Mouse (Mus musculus) lung, postnatal 0 days (tissue): ENCODE measurements around the gene Nphs1. TPM values are rescaled to one million over a fixed set of nuclear protein-coding genes. Genes with fewer than 3 reads are reported as not detected.

Source experiments
- ATAC-seq: fragments of 200-750 bp; cut with Nextera tagmentation; 2 replicates; pipeline ENCODE4 v1.8.0; 2017; ENCODE audit warnings: moderate library complexity
- DNase-seq: peaks from one replicate; pipeline ENCODE4 v3.0.0-alpha.2; 2016; ENCODE audit warnings: low spot score
- H3K27ac ChIP-seq: fragments of 300-500 bp; sonication (generic); 2 replicates; pipeline ENCODE4 v1.5.1; 2014; ENCODE audit warnings: antibody characterized with exemption, mild to moderate bottlenecking, low read length, mixed read lengths
- H3K27me3 ChIP-seq: fragments of 300-500 bp; sonication (generic); replicated peaks from 2 replicates; pipeline ENCODE4 v1.6.1; 2014; ENCODE audit warnings: low read length, mixed read lengths; ENCODE audit not compliant: insufficient read depth
- H3K36me3 ChIP-seq: fragments of 300-500 bp; sonication (generic); 2 replicates; pipeline ENCODE4 v1.6.1; 2014; ENCODE audit warnings: low read length, mixed read lengths; ENCODE audit not compliant: insufficient read depth
- H3K4me1 ChIP-seq: fragments of 300-500 bp; sonication (generic); 2 replicates; pipeline ENCODE4 v1.6.1; 2014; ENCODE audit warnings: antibody characterized with exemption, low read depth, low read length, mixed read lengths; ENCODE audit not compliant: insufficient read depth
- H3K4me2 ChIP-seq: fragments of 300-500 bp; sonication (generic); replicated peaks from 2 replicates; pipeline ENCODE4 v1.6.1; 2014; ENCODE audit warnings: low read depth, mild to moderate bottlenecking, low read length, moderate library complexity, mixed read lengths
- H3K4me3 ChIP-seq: fragments of 300-500 bp; sonication (generic); 2 replicates; pipeline ENCODE4 v1.5.1; 2014; ENCODE audit warnings: low read depth, low read length
- H3K9ac ChIP-seq: fragments of 300-500 bp; sonication (generic); replicated peaks from 2 replicates; pipeline ENCODE4 v1.6.1; 2014; ENCODE audit warnings: low read depth, mild to moderate bottlenecking
- H3K9me3 ChIP-seq: fragments of 300-500 bp; sonication (generic); 2 replicates; pipeline ENCODE4 v1.6.1; 2016; ENCODE audit warnings: low read length, mixed read lengths
- CTCF ChIP-seq: IDR thresholded peaks from 2 replicates; pipeline ENCODE4 v1.5.1; 2016; ENCODE audit warnings: antibody characterized with exemption, mild to moderate bottlenecking
- EP300 ChIP-seq: IDR thresholded peaks from 2 replicates; pipeline ENCODE4 v1.6.1; 2016; ENCODE audit warnings: antibody characterized with exemption, mild to moderate bottlenecking, control low read depth
- WGBS: fragments of 180-500 bp; shearing (Covaris S2); extraction: QIAGEN DNeasy Blood & Tissue Kit; methylation state at CpG from one replicate; pipeline ENCODE4 v1.1.7; 2014; 5-methylcytosine and 5-hydroxymethylcytosine counted together
- polyA plus RNA-seq: library from polyadenylated mRNA; unstranded; fragments of >200 nt; fragmentation: Nextera tagmentation; extraction: Ambion mirVana; gene quantifications from 2 replicates; pipeline ENCODE4 v1.2.1, GENCODE M21; 2015

Nphs1 gene
- polyA plus RNA-seq, 1 experiment from 2014 or later = 0.12 TPM

DNA sequence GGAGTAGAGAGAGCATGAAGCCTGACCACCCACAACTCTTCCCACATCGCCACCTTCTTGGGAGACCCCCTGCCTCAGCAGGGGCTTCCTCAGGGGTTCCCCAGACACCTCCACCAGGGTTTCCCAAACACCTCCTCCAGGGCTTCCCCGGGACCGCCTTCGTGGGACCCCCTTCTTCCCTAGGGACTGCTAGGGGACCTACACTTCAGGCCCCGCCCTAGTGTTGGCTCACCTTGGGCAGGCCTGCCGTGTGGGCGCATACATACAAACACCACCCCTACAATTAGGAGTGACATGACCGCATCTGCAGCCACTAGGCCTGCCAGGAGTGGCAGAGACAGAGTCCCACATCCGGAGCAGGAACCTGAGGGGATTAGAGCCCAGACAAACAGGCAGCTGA, 40.3 kb upstream of the Nphs1 start:
- no peak overlapping the region for H3K4me2 ChIP-seq
- 62% methylated on average over 9 of the region's 9 CpGs for WGBS
- H3K9me3 ChIP-seq = no peaks in the 10 kb centered on the region
- no peaks in the 10 kb centered on the region for H3K27me3 ChIP-seq
- TF ChIP-seq EP300 (no peak), CTCF (no peak)
- H3K27ac ChIP-seq = no peak overlapping the region
- no peaks in the 10 kb centered on the region for H3K36me3 ChIP-seq
- no peak overlapping the region for H3K4me3 ChIP-seq
- DNase-seq (no peak), ATAC-seq (no peak)
- H3K4me1 ChIP-seq = no peaks in the 10 kb centered on the region
- H3K9ac ChIP-seq = no peak overlapping the region

- Histone ChIP-seq H3K4me3 (no peak within 1 kb of the TSS), H3K9ac (no peak within 1 kb of the TSS), H3K9me3 (no peaks in the 10 kb centered on the region), H3K4me2 (0 out of 2 replicates have a peak within 1 kb of the TSS, but pooled peaks have one; percentile 5), H3K36me3 (no peaks in the 10 kb centered on the region), H3K27me3 (no peaks in the 10 kb centered on the region), H3K4me1 (no peaks in the 10 kb centered on the region), H3K27ac (peak within 1 kb of the TSS; percentile 40; the same call in 1 of the 2 replicates)
- no peak for TF ChIP-seq EP300
- no peak for TF ChIP-seq CTCF
- WGBS = 44% methylated on average over 10 of the region's 10 CpGs
- DNase-seq (peak; percentile 37), ATAC-seq (peak; percentile 24; the same call in 1 of the 2 replicates)
Measured at GRCm38 (mm10) chr7:30419561-30420499, 38.3 kb upstream of the Nphs1 start, which contains the start of gene Hcst. TSS of gene Hcst (minus strand) at chr7:30419854.

- no peaks in the 10 kb centered on the region for H3K36me3 ChIP-seq
- H3K4me2 ChIP-seq = no peak overlapping the region
- H3K4me1 ChIP-seq = no peaks in the 10 kb centered on the region
- H3K4me3 ChIP-seq = no peak overlapping the region
- H3K27ac ChIP-seq = no peak overlapping the region
- TF ChIP-seq CTCF = no peak
- no peak for TF ChIP-seq EP300
- DNase-seq = no peak
- no peaks in the 10 kb centered on the region for H3K9me3 ChIP-seq
- 75% methylated on average over 3 of the region's 3 CpGs for WGBS
- no peak overlapping the region for H3K9ac ChIP-seq
- ATAC-seq = no peak
- no peaks in the 10 kb centered on the region for H3K27me3 ChIP-seq
Measured at GRCm38 (mm10) chr7:30420673-30421072, 37.4 kb upstream of the Nphs1 start.

DNA sequence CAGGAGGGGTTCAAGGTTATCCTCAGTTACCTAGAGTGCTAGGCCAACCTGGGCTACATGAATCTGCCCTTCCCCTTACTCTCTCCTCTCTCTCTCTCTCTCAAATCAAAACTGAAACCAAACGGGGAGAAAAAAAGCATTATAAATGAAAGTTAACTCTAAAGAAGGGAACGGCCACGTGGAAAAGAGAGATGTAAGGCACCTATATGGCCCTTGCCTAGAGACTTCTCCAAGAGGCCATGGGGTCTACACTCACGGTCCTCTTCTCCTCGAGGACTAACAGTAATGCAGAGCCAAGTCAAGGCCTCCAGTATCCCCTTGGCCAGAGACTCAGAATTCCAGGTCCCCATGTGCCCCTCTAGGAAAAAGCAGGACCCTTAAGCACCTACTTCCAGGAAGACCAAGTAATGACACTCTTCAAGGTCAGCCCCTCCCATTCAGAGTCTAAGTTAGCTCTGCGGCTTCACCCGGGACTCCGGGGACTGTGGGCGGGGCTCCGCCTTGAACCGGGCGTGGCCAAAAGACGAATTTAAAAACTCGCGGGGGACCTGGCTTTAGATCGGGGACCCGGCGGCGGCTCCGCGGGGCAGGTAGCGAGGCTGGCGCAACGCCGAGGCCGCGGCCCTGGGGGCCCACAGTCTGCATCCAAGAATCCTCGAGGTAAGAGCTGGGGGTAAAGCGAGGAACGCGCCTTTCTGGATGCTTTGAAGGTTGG, 36.8 kb upstream of the Nphs1 start, which contains the start of gene Nfkbid:
TSS of gene Nfkbid (plus strand) at position 558 of the 715 bp plus-strand sequence.
- ATAC-seq (peak; percentile 55), DNase-seq (peak; percentile 73)
- H3K27ac ChIP-seq = peak within 1 kb of the TSS; percentile 58

GRCm38 (mm10) chr7:30421890-30422435, 36.2 kb upstream of the Nphs1 start:
- H3K9ac ChIP-seq = peak overlapping the region; percentile 26
- H3K27ac ChIP-seq = no peak overlapping the region; the same call in 1 of the 2 replicates
- no peaks in the 10 kb centered on the region for H3K9me3 ChIP-seq
- H3K36me3 ChIP-seq = no peaks in the 10 kb centered on the region
- no peaks in the 10 kb centered on the region for H3K27me3 ChIP-seq
- H3K4me3 ChIP-seq = peak overlapping the region; percentile 38
- peak overlapping the region; percentile 83 for H3K4me2 ChIP-seq
- H3K4me1 ChIP-seq = no peaks in the 10 kb centered on the region
- WGBS = 1% methylated on average over 45 of the region's 45 CpGs
- ATAC-seq = peak; percentile 80
- TF ChIP-seq CTCF (no peak), EP300 (no peak)
- DNase-seq = peak; percentile 89

More for the DNA sequence above, 36.8 kb upstream of the Nphs1 start, which contains the start of gene Nfkbid:
- TF ChIP-seq EP300 (no peak), CTCF (no peak)
- Histone ChIP-seq H3K9me3 (no peaks in the 10 kb centered on the region), H3K4me3 (peak within 1 kb of the TSS; percentile 38), H3K9ac (peak within 1 kb of the TSS; percentile 26), H3K4me2 (peak within 1 kb of the TSS; percentile 83), H3K4me1 (no peaks in the 10 kb centered on the region), H3K27me3 (no peaks in the 10 kb centered on the region), H3K36me3 (no peaks in the 10 kb centered on the region)
- 7% methylated on average over 31 of the region's 31 CpGs for WGBS
